Comparison of ENCODE assay signal across 8 mouse cellular contexts in genomic region chr11:86756156-86757141, GRCm38 (mm10). TPM values are rescaled to one million over a fixed set of nuclear protein-coding genes. Genes with fewer than 3 reads are reported as not detected.
DNase-seq lines count a peak whose midpoint lies in the region; ATAC-seq and TF ChIP-seq lines count a peak whose summit lies in the region.

No protein-coding gene starts in this region.

- peak overlapping the region; percentile 92 for H3K9ac ChIP-seq in intestine, postnatal 0 days (ENCODE audit: low read depth, low read length)
- peak overlapping the region; percentile 95 for H3K9ac ChIP-seq in limb, embryonic 13.5 days
- peak overlapping the region; percentile 89 for H3K9ac ChIP-seq in midbrain, embryonic 14.5 days (replicated peaks; ENCODE audit: low read length)

- peak overlapping the region; percentile 98 for H3K27ac ChIP-seq in intestine, postnatal 0 days (ENCODE audit: low read depth, low read length)
- H3K27ac ChIP-seq in limb, embryonic 13.5 days, result peak overlapping the region; percentile 96
- H3K27ac ChIP-seq in midbrain, embryonic 14.5 days (replicated peaks; ENCODE audit: low read depth, low read length), result peak overlapping the region; percentile 98

- H3K27me3 ChIP-seq in intestine, postnatal 0 days (replicated peaks; ENCODE audit: control insufficient read depth, insufficient read depth, low read length), result no peaks in the 10 kb centered on the region
- no peaks in the 10 kb centered on the region for H3K27me3 ChIP-seq in limb, embryonic 13.5 days
- no peaks in the 10 kb centered on the region for H3K27me3 ChIP-seq in midbrain, embryonic 14.5 days (ENCODE audit: control insufficient read depth, insufficient read depth, low read length)

- ATAC-seq in intestine, postnatal 0 days, result peak; percentile 37
- no peak for ATAC-seq in limb, embryonic 13.5 days (ENCODE audit: low FRiP score, low read depth)
- ATAC-seq in midbrain, embryonic 14.5 days (ENCODE audit: low FRiP score, low TSS enrichment), result peak; percentile 0; the same call in 1 of the 2 replicates

- H3K36me3 ChIP-seq in intestine, postnatal 0 days (ENCODE audit: control insufficient read depth, insufficient read depth), result no peaks in the 10 kb centered on the region
- H3K36me3 ChIP-seq in limb, embryonic 13.5 days, result peaks cover 5% of the 10 kb centered on the region
- H3K36me3 ChIP-seq in midbrain, embryonic 14.5 days (ENCODE audit: control insufficient read depth, insufficient read depth, low read length), result no peaks in the 10 kb centered on the region

- intact Hi-C loops in gastrocnemius, postnatal 36 days (cut with DNase I), result loop anchor here (5.0 kb wide), 1 partner anchor 39 kb away; no protein-coding TSS in a partner anchor

- no peak for TF ChIP-seq CTCF in intestine, postnatal 0 days (IDR thresholded peaks at IDR 0.05; ENCODE audit: low read depth)

- H3K4me2 ChIP-seq in intestine, postnatal 0 days (replicated peaks; ENCODE audit: low read depth), result peak overlapping the region; percentile 77
- H3K4me2 ChIP-seq in limb, embryonic 13.5 days (replicated peaks), result peak overlapping the region; percentile 96
- peak overlapping the region; percentile 95 for H3K4me2 ChIP-seq in midbrain, embryonic 14.5 days (ENCODE audit: low read length)

- peak overlapping the region; percentile 85 for H3K4me3 ChIP-seq in intestine, postnatal 0 days (ENCODE audit: low read depth, low read length)
- peak overlapping the region; percentile 96 for H3K4me3 ChIP-seq in limb, embryonic 13.5 days
- H3K4me3 ChIP-seq in midbrain, embryonic 14.5 days (replicated peaks; ENCODE audit: low read depth, low read length), result peak overlapping the region; percentile 73

- peak; percentile 10 to 23 for DNase-seq in urinary bladder, adult 18-20 months (ENCODE audit: low spot score in 2 of 2)
- DNase-seq in urinary bladder, postnatal 10 days (ENCODE audit: low spot score), result no peak
- DNase-seq in embryo, embryonic 10.5 days (ENCODE audit: low spot score), result peak; percentile 54
- peak; percentile 31 to 38 for DNase-seq in gastrocnemius, postnatal 36 days
- peak; percentile 68 for DNase-seq in midbrain, embryonic 14.5 days
- DNase-seq in spleen, postnatal 36 days (ENCODE audit: low spot score in 2 of 2), result peak; percentile 45 to 55

- WGBS in intestine, postnatal 0 days, result 2% methylated on average over 31 of the region's 31 CpGs
- WGBS in limb, embryonic 13.5 days, result 2% methylated on average over 31 of the region's 31 CpGs
- 3% methylated on average over 31 of the region's 31 CpGs for WGBS in midbrain, embryonic 14.5 days

- H3K9me3 ChIP-seq in intestine, postnatal 0 days (ENCODE audit: control insufficient read depth), result no peaks in the 10 kb centered on the region
- H3K9me3 ChIP-seq in limb, embryonic 13.5 days, result no peaks in the 10 kb centered on the region
- H3K9me3 ChIP-seq in midbrain, embryonic 14.5 days (ENCODE audit: control insufficient read depth, low read length), result no peaks in the 10 kb centered on the region

- H3K4me1 ChIP-seq in intestine, postnatal 0 days (replicated peaks; ENCODE audit: control insufficient read depth, insufficient read depth, low read length), result peaks cover 10% of the 10 kb centered on the region
- H3K4me1 ChIP-seq in limb, embryonic 13.5 days, result peaks cover 18% of the 10 kb centered on the region
- peaks cover 28% of the 10 kb centered on the region for H3K4me1 ChIP-seq in midbrain, embryonic 14.5 days (ENCODE audit: control insufficient read depth, insufficient read depth, low read length)

RNA-seq across cellular contexts. Expression of gene Cltc, which starts 0.9 kb away (rescaled TPM):
- 100 to 1,000 TPM in 1 of 2 experiments, 10 to 100 TPM in 1; 94.8 to 111 TPM for total RNA-seq in gastrocnemius, postnatal 36 days (2021)
- polyA plus RNA-seq in intestine, postnatal 0 days (2015; fragmentation: Nextera tagmentation; extraction: Ambion mirVana), result 87.3 and 95.2 TPM in 2 replicates
- polyA plus RNA-seq in limb, embryonic 13.5 days (2015; fragmentation: Nextera tagmentation; extraction: Ambion mirVana), result 117 and 132 TPM in 2 replicates
- 155 and 220 TPM in 2 replicates for polyA plus RNA-seq in midbrain, embryonic 14.5 days (2014; fragmentation: Nextera tagmentation; extraction: Ambion mirVana)

RNA-seq across cellular contexts. Expression of gene Dhx40, which starts 51.1 kb away (rescaled TPM):
- total RNA-seq in gastrocnemius, postnatal 36 days (2021), result 10 to 100 TPM; 11.2 to 12.7 TPM
- polyA plus RNA-seq in intestine, postnatal 0 days (2015; fragmentation: Nextera tagmentation; extraction: Ambion mirVana), result 8.4 and 8.6 TPM in 2 replicates
- 30.0 and 30.2 TPM in 2 replicates for polyA plus RNA-seq in limb, embryonic 13.5 days (2015; fragmentation: Nextera tagmentation; extraction: Ambion mirVana)
- polyA plus RNA-seq in midbrain, embryonic 14.5 days (2014; fragmentation: Nextera tagmentation; extraction: Ambion mirVana), result 18.9 and 31.6 TPM in 2 replicates
